Mouse (Mus musculus): ENCODE measurements around the gene Med24. TPM values are rescaled to one million over a fixed set of nuclear protein-coding genes. Genes with fewer than 3 reads are reported as not detected.

Gene Med24
- total RNA-seq (2021): 40.9 and 61.5 TPM in 2 replicates
- long read RNA-seq, partial matches to known transcripts: 16 of 26 reads
- long read RNA-seq, other reads (novel, unspliced or antisense): 6 of 26 reads

GRCm38 (mm10) chr11:98729119-98729588 is at the start of gene Med24:
TSS of gene Med24 (minus strand) at chr11:98729435.
- DNase-seq: peak; percentile 73

- no peak for DNase-seq
Observed at GRCm38 (mm10) chr11:98777888-98778287, 48.7 kb upstream of the Med24 start.

- peak; percentile 55 for DNase-seq
Observed at GRCm38 (mm10) chr11:98776843-98777590, 47.8 kb upstream of the Med24 start.

- no peak for DNase-seq
Observed at GRCm38 (mm10) chr11:98776052-98776764, 47.0 kb upstream of the Med24 start.

- DNase-seq: peak; percentile 99
Observed at GRCm38 (mm10) chr11:98775348-98776051, 46.3 kb upstream of the Med24 start.

GRCm38 (mm10) chr11:98774582-98775347 is 45.5 kb upstream of the Med24 start, which contains the start of gene Nr1d1:
TSS of gene Nr1d1 (minus strand) at chr11:98775333.
- DNase-seq: no peak

- peak; percentile 100 for DNase-seq
Observed at GRCm38 (mm10) chr11:98773635-98774295, 44.5 kb upstream of the Med24 start.

- DNase-seq: peak; percentile 75
Observed at GRCm38 (mm10) chr11:98772667-98773171, 43.5 kb upstream of the Med24 start.

- DNase-seq: no peak
Observed at GRCm38 (mm10) chr11:98771844-98772525, 42.8 kb upstream of the Med24 start.

- DNase-seq: no peak
Observed at GRCm38 (mm10) chr11:98771131-98771530, 41.9 kb upstream of the Med24 start.

GRCm38 (mm10) chr11:98770096-98770975 is 41.1 kb upstream of the Med24 start:
- no peak for DNase-seq

GRCm38 (mm10) chr11:98769007-98769954 is 40.0 kb upstream of the Med24 start:
- DNase-seq: no peak

GRCm38 (mm10) chr11:98768127-98769006 is 39.1 kb upstream of the Med24 start:
- DNase-seq: no peak

- DNase-seq: no peak
Observed at GRCm38 (mm10) chr11:98767713-98768112, 38.5 kb upstream of the Med24 start.

- DNase-seq: no peak
Observed at GRCm38 (mm10) chr11:98767276-98767675, 38.0 kb upstream of the Med24 start.

- no peak for DNase-seq
Observed at GRCm38 (mm10) chr11:98766816-98767215, 37.6 kb upstream of the Med24 start.

GRCm38 (mm10) chr11:98766346-98766745 is 37.1 kb upstream of the Med24 start:
- DNase-seq: no peak

All from adrenal gland, postnatal 25 days (tissue).